Mouse (Mus musculus): ENCODE measurements around the gene Gnl1. TPM values are rescaled to one million over a fixed set of nuclear protein-coding genes. Genes with fewer than 3 reads are reported as not detected.

Gnl1 gene
- polyA plus RNA-seq, 1 experiment from 2014 or later = 25.1 TPM

DNA sequence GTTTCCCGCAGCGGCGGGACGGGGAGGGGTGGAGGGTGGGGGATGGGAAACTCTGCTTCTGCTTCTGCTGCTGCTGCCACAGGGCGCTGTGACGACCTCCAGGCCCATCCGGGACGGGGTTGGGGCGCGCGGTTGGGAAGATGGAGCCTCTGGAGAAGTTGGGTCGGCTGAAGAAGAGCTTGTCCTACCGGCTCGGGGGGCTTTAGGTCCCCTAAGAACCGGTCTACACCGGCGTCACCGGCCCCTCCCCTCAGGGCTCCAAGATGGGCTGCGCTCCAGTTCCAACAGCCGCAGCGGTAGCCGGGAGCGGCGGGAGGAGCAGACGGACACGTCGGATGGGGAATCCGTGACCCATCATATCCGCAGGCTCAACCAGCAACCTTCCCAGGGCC, 708 bp downstream of the Gnl1 start:
- Histone ChIP-seq H3K4me3 (ENCODE audit: low read depth, low read length) (peak overlapping the region; percentile 86), H3K36me3 (ENCODE audit: control insufficient read depth, insufficient read depth, low read length) (peaks cover 16% of the 10 kb centered on the region), H3K27ac (replicated peaks) (peak overlapping the region; percentile 96), H3K9me3 (ENCODE audit: control insufficient read depth, low read length) (no peaks in the 10 kb centered on the region), H3K9ac (ENCODE audit: low read length) (peak overlapping the region; percentile 81), H3K4me2 (replicated peaks; ENCODE audit: low read depth) (peak overlapping the region; percentile 82), H3K4me1 (replicated peaks; ENCODE audit: control insufficient read depth, insufficient read depth) (peaks cover 3% of the 10 kb centered on the region; the same call in 1 of the 2 replicates), H3K27me3 (ENCODE audit: control insufficient read depth, insufficient read depth, low read length) (no peaks in the 10 kb centered on the region)
- DNase-seq (ENCODE audit: low spot score) = peak; percentile 64
- WGBS = 0% methylated on average over 26 of the region's 29 CpGs
- no peak for TF ChIP-seq EP300 (optimal IDR thresholded peaks at IDR 0.05)
- no peak for TF ChIP-seq CTCF (IDR thresholded peaks at IDR 0.05; ENCODE audit: low read depth)
- peak; percentile 16; the same call in 1 of the 2 replicates for ATAC-seq (ENCODE audit: low FRiP score, low TSS enrichment)

- Histone ChIP-seq H3K9ac (ENCODE audit: low read length) (no peak overlapping the region), H3K4me3 (ENCODE audit: low read depth, low read length) (no peak overlapping the region), H3K27ac (replicated peaks) (no peak overlapping the region), H3K27me3 (ENCODE audit: control insufficient read depth, insufficient read depth, low read length) (no peaks in the 10 kb centered on the region), H3K36me3 (ENCODE audit: control insufficient read depth, insufficient read depth, low read length) (peaks cover 16% of the 10 kb centered on the region), H3K4me1 (replicated peaks; ENCODE audit: control insufficient read depth, insufficient read depth) (peaks cover 3% of the 10 kb centered on the region; the same call in 1 of the 2 replicates), H3K9me3 (ENCODE audit: control insufficient read depth, low read length) (no peaks in the 10 kb centered on the region), H3K4me2 (replicated peaks; ENCODE audit: low read depth) (no peak overlapping the region)
- ATAC-seq (ENCODE audit: low FRiP score, low TSS enrichment) (no peak), DNase-seq (ENCODE audit: low spot score) (no peak)
- 88% methylated on average over 9 of the region's 9 CpGs for WGBS
- TF ChIP-seq CTCF (IDR thresholded peaks at IDR 0.05; ENCODE audit: low read depth) = no peak
- TF ChIP-seq EP300 (optimal IDR thresholded peaks at IDR 0.05) = no peak
Measured at GRCm38 (mm10) chr17:35981776-35982175, 2.1 kb downstream of the Gnl1 start.

DNA sequence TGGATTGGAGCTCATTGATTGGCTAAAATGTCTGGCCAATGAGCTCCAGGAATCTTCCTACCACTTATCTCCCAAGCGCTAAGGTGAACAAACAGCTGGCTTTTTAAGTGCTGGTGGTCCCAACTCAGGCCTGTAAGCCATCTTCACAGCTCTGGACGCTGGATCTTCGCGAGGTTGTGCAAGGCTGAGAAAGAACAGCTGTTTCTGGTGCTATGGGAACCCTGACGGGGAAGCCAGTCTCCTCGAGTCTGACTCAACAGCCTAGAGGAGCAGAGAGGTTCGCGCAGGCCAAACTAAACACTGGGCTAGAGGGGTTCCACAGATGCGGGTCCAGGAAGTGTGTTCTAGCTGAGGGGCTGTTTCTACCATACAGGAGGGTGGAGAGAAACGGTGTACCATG, 12.1 kb downstream of the Gnl1 start:
- Histone ChIP-seq H3K4me2 (replicated peaks; ENCODE audit: low read depth) (no peak overlapping the region), H3K27ac (replicated peaks) (peak overlapping the region; percentile 56; the same call in 1 of the 2 replicates), H3K27me3 (ENCODE audit: control insufficient read depth, insufficient read depth, low read length) (no peaks in the 10 kb centered on the region), H3K9ac (ENCODE audit: low read length) (no peak overlapping the region), H3K9me3 (ENCODE audit: control insufficient read depth, low read length) (no peaks in the 10 kb centered on the region), H3K4me3 (ENCODE audit: low read depth, low read length) (no peak overlapping the region), H3K36me3 (ENCODE audit: control insufficient read depth, insufficient read depth, low read length) (peaks cover 3% of the 10 kb centered on the region), H3K4me1 (replicated peaks; ENCODE audit: control insufficient read depth, insufficient read depth) (0 out of 2 replicates have a peak, but pooled peaks cover 2% of the 10 kb centered on the region)
- ATAC-seq (ENCODE audit: low FRiP score, low TSS enrichment) (peak; percentile 18; the same call in 1 of the 2 replicates), DNase-seq (ENCODE audit: low spot score) (peak; percentile 38)
- TF ChIP-seq CTCF (IDR thresholded peaks at IDR 0.05; ENCODE audit: low read depth) = no peak
- 26% methylated on average over 10 of the region's 10 CpGs for WGBS

- TF ChIP-seq CTCF (IDR thresholded peaks at IDR 0.05; ENCODE audit: low read depth) (peak; percentile 99), EP300 (optimal IDR thresholded peaks at IDR 0.05) (no peak)
- Histone ChIP-seq H3K4me2 (replicated peaks; ENCODE audit: low read depth) (no peak overlapping the region), H3K4me3 (ENCODE audit: low read depth, low read length) (no peak overlapping the region), H3K9ac (ENCODE audit: low read length) (no peak overlapping the region), H3K4me1 (replicated peaks; ENCODE audit: control insufficient read depth, insufficient read depth) (0 out of 2 replicates have a peak, but pooled peaks cover 2% of the 10 kb centered on the region), H3K36me3 (ENCODE audit: control insufficient read depth, insufficient read depth, low read length) (no peaks in the 10 kb centered on the region; the same call in 1 of the 2 replicates), H3K27me3 (ENCODE audit: control insufficient read depth, insufficient read depth, low read length) (no peaks in the 10 kb centered on the region), H3K27ac (replicated peaks) (no peak overlapping the region), H3K9me3 (ENCODE audit: control insufficient read depth, low read length) (no peaks in the 10 kb centered on the region)
- peak; percentile 73 for ATAC-seq (ENCODE audit: low FRiP score, low TSS enrichment)
- 5% methylated on average over 17 of the region's 17 CpGs for WGBS
- peak; percentile 89 for DNase-seq (ENCODE audit: low spot score)
Measured at GRCm38 (mm10) chr17:35993675-35994074, 14.0 kb downstream of the Gnl1 start.

DNA sequence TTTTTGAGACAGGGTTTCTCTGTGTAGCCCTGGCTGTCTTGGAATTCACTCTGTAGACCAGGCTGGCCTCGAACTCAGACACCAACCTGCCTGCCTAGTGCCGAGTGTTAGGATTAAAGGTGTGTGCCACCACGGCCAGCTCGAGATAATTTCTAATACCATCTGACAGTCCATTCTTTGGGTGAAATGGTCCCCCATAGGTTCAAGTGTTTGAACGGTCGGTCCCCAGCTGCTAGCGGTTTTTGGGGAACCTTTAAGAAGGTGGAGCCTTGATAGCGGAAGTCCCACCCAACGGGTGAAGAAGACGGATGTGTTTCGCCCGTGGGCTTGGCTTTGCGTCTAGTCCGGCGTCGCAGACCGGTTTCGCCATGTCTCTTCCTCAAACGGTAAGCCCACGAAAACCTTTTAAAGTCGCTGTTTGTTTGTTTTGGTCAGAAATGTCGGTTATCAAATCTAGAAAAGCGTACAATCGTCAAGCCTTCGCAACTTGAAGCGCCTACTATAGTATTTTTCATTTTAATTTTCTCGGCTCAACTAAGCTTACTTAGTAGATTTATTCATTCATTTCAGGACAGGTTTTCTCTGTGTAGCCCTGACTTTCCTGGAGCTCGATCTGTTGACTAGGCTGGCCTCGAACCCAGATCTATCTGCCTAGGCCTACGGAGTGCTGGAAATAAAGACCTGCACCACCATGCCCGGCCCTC, 14.7 kb downstream of the Gnl1 start:
- H3K9ac ChIP-seq (ENCODE audit: low read length) = peak overlapping the region; percentile 38
- no peak for TF ChIP-seq CTCF (IDR thresholded peaks at IDR 0.05; ENCODE audit: low read depth)
- TF ChIP-seq EP300 (optimal IDR thresholded peaks at IDR 0.05) = no peak
- no peaks in the 10 kb centered on the region for H3K27me3 ChIP-seq (ENCODE audit: control insufficient read depth, insufficient read depth, low read length)
- no peaks in the 10 kb centered on the region for H3K9me3 ChIP-seq (ENCODE audit: control insufficient read depth, low read length)
- H3K27ac ChIP-seq (replicated peaks) = peak overlapping the region; percentile 0; the same call in 1 of the 2 replicates
- peak overlapping the region; percentile 42 for H3K4me3 ChIP-seq (ENCODE audit: low read depth, low read length)
- WGBS = 4% methylated on average over 31 of the region's 31 CpGs
- DNase-seq (ENCODE audit: low spot score) (peak; percentile 81), ATAC-seq (ENCODE audit: low FRiP score, low TSS enrichment) (peak; percentile 69)
- 0 out of 2 replicates have a peak, but pooled peaks cover 2% of the 10 kb centered on the region for H3K4me1 ChIP-seq (replicated peaks; ENCODE audit: control insufficient read depth, insufficient read depth)
- H3K4me2 ChIP-seq (replicated peaks; ENCODE audit: low read depth) = peak overlapping the region; percentile 70
- no peaks in the 10 kb centered on the region; the same call in 1 of the 2 replicates for H3K36me3 ChIP-seq (ENCODE audit: control insufficient read depth, insufficient read depth, low read length)

DNA sequence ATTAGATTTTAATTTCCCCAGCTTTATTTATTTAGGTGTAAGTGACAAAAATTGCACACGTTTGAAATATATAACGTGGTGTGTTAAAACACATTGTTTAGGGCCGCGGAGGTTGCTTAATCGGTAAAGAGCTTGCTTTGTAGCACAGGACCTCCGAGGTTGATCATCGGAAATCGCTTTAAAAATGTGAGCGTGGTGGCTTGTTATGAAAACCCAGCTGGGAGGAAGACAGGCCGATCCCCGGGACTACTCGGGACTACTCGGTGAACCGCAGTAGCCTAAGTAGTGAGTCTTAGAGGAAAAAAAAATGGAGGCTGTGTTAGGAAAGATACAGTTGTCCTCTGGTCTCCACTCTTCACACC, 15.2 kb downstream of the Gnl1 start:
- Histone ChIP-seq H3K27me3 (ENCODE audit: control insufficient read depth, insufficient read depth, low read length) (no peaks in the 10 kb centered on the region), H3K27ac (replicated peaks) (no peak overlapping the region; the same call in 1 of the 2 replicates), H3K9me3 (ENCODE audit: control insufficient read depth, low read length) (no peaks in the 10 kb centered on the region), H3K4me3 (ENCODE audit: low read depth, low read length) (peak overlapping the region; percentile 42), H3K36me3 (ENCODE audit: control insufficient read depth, insufficient read depth, low read length) (no peaks in the 10 kb centered on the region), H3K9ac (ENCODE audit: low read length) (peak overlapping the region; percentile 38), H3K4me2 (replicated peaks; ENCODE audit: low read depth) (peak overlapping the region; percentile 70), H3K4me1 (replicated peaks; ENCODE audit: control insufficient read depth, insufficient read depth) (0 out of 2 replicates have a peak, but pooled peaks cover 2% of the 10 kb centered on the region)
- TF ChIP-seq CTCF (IDR thresholded peaks at IDR 0.05; ENCODE audit: low read depth) = no peak
- TF ChIP-seq EP300 (optimal IDR thresholded peaks at IDR 0.05) = no peak
- no peak for DNase-seq (ENCODE audit: low spot score)
- ATAC-seq (ENCODE audit: low FRiP score, low TSS enrichment) = no peak
- 6% methylated on average over 14 of the region's 14 CpGs for WGBS

Data from stomach, postnatal 0 days (tissue).